Mouse (Mus musculus) stomach, embryonic 14.5 days (tissue): ENCODE results near the gene Tac4. TPM values are rescaled to one million over a fixed set of nuclear protein-coding genes. Genes with fewer than 3 reads are reported as not detected.

Experiments
- ATAC-seq: fragments of 200-750 bp; cut with Nextera tagmentation; 2 replicates; pipeline ENCODE4 v1.8.0; 2017; ENCODE audit warnings: low read depth, moderate TSS enrichment; ENCODE audit not compliant: insufficient number of reproducible peaks, insufficient read depth, low FRiP score
- H3K27ac ChIP-seq: fragments of 300-500 bp; sonication (generic); 2 replicates; pipeline ENCODE4 v1.5.1; 2014; ENCODE audit warnings: mild to moderate bottlenecking, low read length, moderate library complexity, mixed read lengths
- H3K27me3 ChIP-seq: fragments of 300-500 bp; sonication (generic); 2 replicates; pipeline ENCODE4 v1.6.1; 2014; ENCODE audit warnings: low read length, control low read depth, mixed read lengths; ENCODE audit not compliant: control insufficient read depth, insufficient read depth
- H3K36me3 ChIP-seq: fragments of 300-500 bp; sonication (generic); 2 replicates; pipeline ENCODE4 v1.6.1; 2014; ENCODE audit warnings: mild to moderate bottlenecking, control low read depth, low read length, moderate library complexity, mixed read lengths; ENCODE audit not compliant: control insufficient read depth, insufficient read depth
- H3K4me1 ChIP-seq: fragments of 300-500 bp; sonication (generic); 2 replicates; pipeline ENCODE4 v1.6.1; 2014; ENCODE audit warnings: low read length, control low read depth, mixed read lengths; ENCODE audit not compliant: control insufficient read depth, insufficient read depth
- H3K4me2 ChIP-seq: fragments of 300-500 bp; sonication (generic); replicated peaks from 2 replicates; pipeline ENCODE4 v1.6.1; 2014; ENCODE audit warnings: low read depth, low read length, control low read depth
- H3K4me3 ChIP-seq: fragments of 300-500 bp; sonication (generic); 2 replicates; pipeline ENCODE4 v1.5.1; 2014; ENCODE audit warnings: low read depth, low read length, control low read depth
- H3K9ac ChIP-seq: fragments of 300-500 bp; sonication (generic); replicated peaks from 2 replicates; pipeline ENCODE4 v1.6.1; 2014; ENCODE audit warnings: low read depth, mild to moderate bottlenecking, control low read depth, low read length, moderate library complexity, mixed read lengths
- H3K9me3 ChIP-seq: fragments of 300-500 bp; sonication (generic); 2 replicates; pipeline ENCODE4 v1.6.1; 2016; ENCODE audit warnings: low read depth, low read length, control low read depth; ENCODE audit not compliant: control insufficient read depth
- WGBS: fragments of 180-500 bp; shearing (Covaris S2); extraction: QIAGEN DNeasy Blood & Tissue Kit; methylation state at CpG from one replicate; pipeline ENCODE4 v1.1.7; 2014; 5-methylcytosine and 5-hydroxymethylcytosine counted together
- polyA plus RNA-seq: library from polyadenylated mRNA; unstranded; fragments of >200 nt; fragmentation: Nextera tagmentation; extraction: Ambion mirVana; gene quantifications from 2 replicates; pipeline ENCODE4 v1.2.1, GENCODE M21; 2014

Tac4 gene
- polyA plus RNA-seq, 1 experiment from 2014 or later: not detected

- H3K9me3 ChIP-seq: no peaks in the 10 kb centered on the region
- no peak overlapping the region for H3K4me3 ChIP-seq
- no peak for ATAC-seq
- H3K9ac ChIP-seq: no peak overlapping the region
- no peak overlapping the region for H3K4me2 ChIP-seq
- 53% methylated on average over 6 of the region's 6 CpGs for WGBS
- H3K27ac ChIP-seq: no peak overlapping the region
- peaks cover 17% of the 10 kb centered on the region for H3K36me3 ChIP-seq
- no peaks in the 10 kb centered on the region for H3K27me3 ChIP-seq
- peaks cover 21% of the 10 kb centered on the region; the same call in 1 of the 2 replicates for H3K4me1 ChIP-seq
Measured at GRCm38 (mm10) chr11:95266540-95267245, 5.4 kb downstream of the Tac4 start.

- H3K27ac ChIP-seq: peak overlapping the region; percentile 45; the same call in 1 of the 2 replicates
- no peaks in the 10 kb centered on the region for H3K27me3 ChIP-seq
- H3K4me2 ChIP-seq: no peak overlapping the region
- WGBS: 71% methylated on average over 5 of the region's 5 CpGs
- H3K36me3 ChIP-seq: peaks cover 79% of the 10 kb centered on the region
- H3K9me3 ChIP-seq: no peaks in the 10 kb centered on the region
- H3K4me3 ChIP-seq: no peak overlapping the region
- H3K9ac ChIP-seq: no peak overlapping the region
- peak; percentile 82 for ATAC-seq
- H3K4me1 ChIP-seq: 0 out of 2 replicates have a peak, but pooled peaks cover 4% of the 10 kb centered on the region
Measured at GRCm38 (mm10) chr11:95273661-95274060, 12.3 kb downstream of the Tac4 start.

- Histone ChIP-seq H3K9ac (no peak overlapping the region), H3K9me3 (no peaks in the 10 kb centered on the region), H3K27me3 (no peaks in the 10 kb centered on the region), H3K27ac (no peak overlapping the region), H3K4me3 (no peak overlapping the region), H3K4me2 (no peak overlapping the region), H3K4me1 (0 out of 2 replicates have a peak, but pooled peaks cover 4% of the 10 kb centered on the region), H3K36me3 (peaks cover 88% of the 10 kb centered on the region)
- 85% methylated on average over 3 of the region's 3 CpGs for WGBS
- ATAC-seq: no peak
Measured at GRCm38 (mm10) chr11:95274613-95275012, 13.3 kb downstream of the Tac4 start.

- Histone ChIP-seq H3K36me3 (peaks cover 89% of the 10 kb centered on the region), H3K27me3 (no peaks in the 10 kb centered on the region), H3K4me1 (0 out of 2 replicates have a peak, but pooled peaks cover 4% of the 10 kb centered on the region), H3K4me3 (no peak overlapping the region), H3K9me3 (no peaks in the 10 kb centered on the region), H3K4me2 (no peak overlapping the region), H3K9ac (no peak overlapping the region), H3K27ac (no peak overlapping the region)
- 89% methylated on average over 6 of the region's 6 CpGs for WGBS
- ATAC-seq: no peak
Measured at GRCm38 (mm10) chr11:95276056-95276455, 14.7 kb downstream of the Tac4 start.

- no peak overlapping the region for H3K4me3 ChIP-seq
- no peak overlapping the region for H3K27ac ChIP-seq
- peaks cover 91% of the 10 kb centered on the region for H3K36me3 ChIP-seq
- no peak for ATAC-seq
- no peaks in the 10 kb centered on the region for H3K9me3 ChIP-seq
- H3K9ac ChIP-seq: no peak overlapping the region
- WGBS: 90% methylated on average over 4 of the region's 4 CpGs
- no peaks in the 10 kb centered on the region for H3K4me1 ChIP-seq
- H3K27me3 ChIP-seq: no peaks in the 10 kb centered on the region
- no peak overlapping the region for H3K4me2 ChIP-seq
Measured at GRCm38 (mm10) chr11:95279061-95279659, 17.8 kb downstream of the Tac4 start.

- Histone ChIP-seq H3K27me3 (no peaks in the 10 kb centered on the region), H3K36me3 (peaks cover 90% of the 10 kb centered on the region), H3K4me3 (no peak overlapping the region), H3K9me3 (no peaks in the 10 kb centered on the region), H3K9ac (no peak overlapping the region), H3K4me1 (no peaks in the 10 kb centered on the region), H3K27ac (no peak overlapping the region), H3K4me2 (no peak overlapping the region)
- WGBS: 95% methylated on average over 5 of the region's 5 CpGs
- ATAC-seq: no peak
Measured at GRCm38 (mm10) chr11:95282331-95282730, 21.0 kb downstream of the Tac4 start.

- Histone ChIP-seq H3K36me3 (peaks cover 76% of the 10 kb centered on the region), H3K27me3 (no peaks in the 10 kb centered on the region), H3K27ac (no peak overlapping the region), H3K9ac (no peak overlapping the region), H3K4me2 (no peak overlapping the region), H3K4me3 (no peak overlapping the region), H3K4me1 (no peaks in the 10 kb centered on the region), H3K9me3 (no peaks in the 10 kb centered on the region)
- ATAC-seq: no peak
- WGBS: 84% methylated on average over 4 of the region's 4 CpGs
Measured at GRCm38 (mm10) chr11:95291998-95292397, 30.7 kb downstream of the Tac4 start.

- Histone ChIP-seq H3K27ac (no peak overlapping the region), H3K36me3 (peaks cover 75% of the 10 kb centered on the region), H3K4me2 (no peak overlapping the region), H3K27me3 (no peaks in the 10 kb centered on the region), H3K9ac (no peak overlapping the region), H3K9me3 (no peaks in the 10 kb centered on the region), H3K4me3 (no peak overlapping the region), H3K4me1 (no peaks in the 10 kb centered on the region)
- WGBS: 87% methylated on average over 8 of the region's 8 CpGs
- no peak for ATAC-seq
Measured at GRCm38 (mm10) chr11:95293017-95293624, 31.8 kb downstream of the Tac4 start.
